Mouse (Mus musculus) common myeloid progenitor, adult 5-6 weeks (primary cell): ENCODE data around the gene Washc1. TPM values are rescaled to one million over a fixed set of nuclear protein-coding genes. Genes with fewer than 3 reads are reported as not detected.
A peak's percentile ranks its signal among the peaks of the same experiment; 100 is the strongest.
"Not testable (repeated sequence)": the region's sequence is repeated elsewhere in the genome, so short reads cannot be mapped to it uniquely, and the experiment has no call there.

Experiments
- ATAC-seq: replicated peaks from 2 replicates; pipeline ENCODE4 v1.8.0; 2016; ENCODE audit warnings: low read depth, mild to moderate bottlenecking, moderate TSS enrichment, inconsistent platforms; ENCODE audit not compliant: poor library complexity, severe bottlenecking
- total RNA-seq: library from RNA; stranded (forward); fragments of 200-1000, 187-1606 nt; gene quantifications from 2 replicates; pipeline ENCODE4 v1.2.3, GENCODE M21; 2017

Gene Washc1
- total RNA-seq, 1 experiment from 2014 or later, result 25.9 TPM

GRCm38 (mm10) chr17:66108198-66108597, 3.1 kb upstream of the Washc1 start:
- ATAC-seq, result no peak

GRCm38 (mm10) chr17:66110746-66111145, 599 bp upstream of the Washc1 start:
- peak; percentile 19 for ATAC-seq

- no peak for ATAC-seq
Measured at GRCm38 (mm10) chr17:66112166-66112565, 821 bp downstream of the Washc1 start.

GRCm38 (mm10) chr17:66118991-66119390, 7.6 kb downstream of the Washc1 start:
- ATAC-seq, result no peak

GRCm38 (mm10) chr17:66120701-66121100, 9.4 kb downstream of the Washc1 start:
- no peak for ATAC-seq

DNA sequence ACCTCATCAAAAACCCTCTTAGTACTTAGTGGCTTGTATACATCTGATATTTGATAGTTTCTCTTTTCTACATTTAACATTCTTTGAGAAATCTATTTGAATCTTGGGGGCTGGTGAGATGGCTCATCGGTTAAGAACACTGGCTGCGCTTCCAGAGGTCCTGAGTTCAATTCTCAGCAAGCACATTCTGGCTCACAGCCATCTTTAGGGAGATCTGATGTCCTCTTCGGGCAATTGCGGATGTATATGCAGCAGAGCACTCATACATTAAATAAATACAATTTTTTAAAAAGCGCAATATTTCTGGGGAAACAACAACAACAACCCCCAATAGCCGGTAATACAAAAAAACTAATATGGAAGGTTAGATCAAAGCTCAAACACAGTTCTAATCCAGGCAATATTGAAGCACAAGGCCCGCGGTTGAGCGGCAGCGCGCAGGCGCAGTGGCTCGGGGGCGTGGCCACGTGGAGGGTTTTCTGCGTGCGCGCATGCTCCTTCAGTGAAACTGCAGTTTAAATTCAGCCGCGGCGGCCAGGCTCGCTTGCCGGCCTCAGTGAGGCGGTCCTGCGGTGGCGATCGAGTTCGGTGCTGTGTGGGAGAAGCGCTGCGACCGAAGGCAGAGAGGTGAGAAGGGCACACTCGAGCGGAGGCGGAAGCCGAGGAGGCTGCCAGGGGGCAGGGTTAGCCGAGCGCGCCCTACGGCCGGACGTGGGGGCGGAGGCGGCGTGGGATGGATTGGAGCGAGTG, 11.9 kb downstream of the Washc1 start, which contains the start of gene Ddx11:
TSS of gene Ddx11 (plus strand) at position 455 of the 750 bp plus-strand sequence.
- ATAC-seq, result peak; percentile 85

- ATAC-seq, result no peak
Measured at GRCm38 (mm10) chr17:66123816-66124610, 12.7 kb downstream of the Washc1 start.

DNA sequence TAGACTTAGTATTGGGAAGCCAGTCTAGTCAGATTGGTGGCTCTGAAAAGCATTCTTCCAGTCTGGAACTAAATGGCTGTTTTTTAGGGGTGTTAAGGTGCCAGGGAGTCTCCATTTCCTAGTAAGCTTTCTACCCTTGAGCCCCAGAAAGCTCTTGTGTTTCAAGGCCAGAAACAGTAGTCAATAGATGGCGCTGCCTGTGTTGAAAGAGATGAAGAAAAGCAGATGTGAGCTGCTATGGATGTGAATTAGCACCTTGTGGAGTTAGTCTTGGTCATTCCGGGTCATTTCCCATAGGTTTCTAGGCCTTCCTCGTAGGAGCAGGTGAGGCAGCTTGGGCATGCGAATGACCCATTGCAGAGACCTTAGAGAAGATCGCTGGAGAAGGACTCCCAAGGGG, 13.9 kb downstream of the Washc1 start:
- ATAC-seq, result no peak

GRCm38 (mm10) chr17:66130371-66130770, 19.0 kb downstream of the Washc1 start:
- no peak for ATAC-seq

DNA sequence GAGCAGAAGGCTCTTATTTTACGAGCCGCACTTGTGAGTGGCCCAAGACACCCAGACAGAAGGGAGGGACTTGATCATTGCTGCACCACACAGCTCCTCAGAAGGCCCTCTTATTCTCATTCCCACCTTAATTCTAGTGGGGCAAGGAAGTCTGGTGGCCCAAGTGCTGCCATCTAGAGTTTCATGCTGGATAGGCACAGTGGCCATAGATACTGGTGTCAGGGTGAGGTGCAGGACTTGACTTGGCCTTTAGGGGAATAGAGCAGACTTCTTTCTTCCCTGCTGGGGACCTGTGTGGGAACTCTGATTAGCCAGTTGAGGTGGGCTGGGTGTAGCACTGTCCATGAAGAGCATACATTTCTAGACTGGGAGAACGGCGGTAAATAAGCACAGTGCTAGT, 19.9 kb downstream of the Washc1 start:
- peak; percentile 98 for ATAC-seq

- peak; percentile 82 for ATAC-seq
Measured at GRCm38 (mm10) chr17:66152706-66153662, 41.6 kb downstream of the Washc1 start.

DNA sequence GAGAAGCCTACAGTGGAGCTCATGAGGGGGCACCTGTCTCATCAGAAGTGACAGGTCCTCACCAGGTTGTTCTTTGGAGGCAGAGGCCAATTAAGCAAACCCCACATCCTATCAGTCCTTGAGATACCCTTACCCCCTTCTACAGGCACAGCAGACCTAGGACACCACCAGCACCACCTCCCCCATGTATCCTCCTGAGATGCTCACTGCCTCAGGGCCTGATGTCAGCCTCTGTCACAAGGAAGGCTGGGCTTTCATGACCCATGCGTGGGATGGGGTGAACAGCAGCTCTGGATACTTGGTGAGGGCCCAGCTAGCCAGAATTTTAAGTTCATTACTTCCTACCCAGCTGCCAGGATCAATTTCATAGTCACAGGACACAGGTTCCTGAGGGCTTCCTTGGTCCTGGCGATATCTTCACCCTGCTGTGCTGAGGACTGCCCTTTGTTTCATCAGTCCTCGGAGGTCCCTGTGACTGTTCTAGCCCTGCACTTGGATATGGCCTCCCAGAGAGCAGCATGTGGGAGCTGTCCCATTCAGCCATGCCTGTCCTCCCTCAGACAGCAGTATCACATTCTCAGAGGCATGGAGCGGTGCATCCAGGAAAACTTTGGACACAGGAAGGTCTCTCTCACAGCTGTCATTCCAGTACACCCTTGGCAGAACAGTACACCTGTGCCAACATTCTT, 42.5 kb downstream of the Washc1 start:
- ATAC-seq, result not testable (repeated sequence)

- no peak for ATAC-seq
Measured at GRCm38 (mm10) chr17:66154876-66155275, 43.5 kb downstream of the Washc1 start.

DNA sequence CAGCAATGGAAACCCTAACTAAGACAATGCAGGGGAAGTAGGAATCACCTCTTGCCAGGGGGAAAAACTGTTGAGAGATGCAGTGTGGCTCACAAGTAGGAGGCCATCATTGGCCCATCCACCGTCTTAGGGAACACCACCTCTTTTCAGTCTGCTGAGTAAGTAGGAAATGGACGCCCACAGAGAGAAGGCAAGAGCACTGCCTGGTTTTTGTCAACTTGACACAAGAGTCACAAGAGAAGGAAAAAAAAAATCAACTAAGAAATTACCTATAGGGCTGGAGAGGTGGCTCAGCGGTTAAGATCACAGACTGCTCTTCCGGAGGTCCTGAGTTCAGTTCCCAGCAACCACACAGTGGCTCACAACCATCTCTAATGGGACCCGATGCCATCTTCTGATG, 46.9 kb downstream of the Washc1 start:
- ATAC-seq, result no peak

- not testable (repeated sequence) for ATAC-seq
Measured at GRCm38 (mm10) chr17:66167141-66167540, 55.8 kb downstream of the Washc1 start.

Other genes with a start within 250 kb of the Washc1 start
- gene Ralbp1, start 225.7 kb upstream of the Washc1 start, total RNA-seq, result 114 and 116 TPM in 2 replicates
- 21.8 and 23.3 TPM in 2 replicates for gene Twsg1, start 160.3 kb upstream of the Washc1 start, total RNA-seq
- 50.5 and 62.8 TPM in 2 replicates for gene Ankrd12, start 34.5 kb upstream of the Washc1 start, total RNA-seq
- 219 and 270 TPM in 2 replicates for gene Ndufv2, start 10.0 kb upstream of the Washc1 start, total RNA-seq
- 17.1 and 25.4 TPM in 2 replicates for gene Ddx11, start 12.0 kb downstream of the Washc1 start, total RNA-seq